Mouse (Mus musculus) ES-E14 (cell line): ENCODE measurements around the gene Dlg2. TPM values are rescaled to one million over a fixed set of nuclear protein-coding genes. Genes with fewer than 3 reads are reported as not detected.
A peak's percentile ranks its signal among the peaks of the same experiment; 100 is the strongest.

Source experiments
- DNase-seq: peaks from one replicate; pipeline ENCODE4 v3.0.0-alpha.2; 2013; ENCODE audit warnings: low read depth, low spot score
- H3K27ac ChIP-seq: 2 replicates; pipeline ENCODE4 v1.5.1; 2012; ENCODE audit warnings: low read depth, mild to moderate bottlenecking, low read length, moderate library complexity, mixed read lengths; ENCODE audit not compliant: poor library complexity, insufficient read depth, severe bottlenecking
- H3K36me3 ChIP-seq: 2 replicates; pipeline ENCODE4 v1.6.1; 2012; ENCODE audit warnings: mild to moderate bottlenecking, low read length, moderate library complexity, mixed read lengths; ENCODE audit not compliant: control insufficient read depth, poor library complexity, insufficient read depth, severe bottlenecking
- H3K4me1 ChIP-seq, 2 experiments: fragments of 150-350 bp in 1 of 2; sonication (generic) in 1 of 2; 2 replicates each; pipeline ENCODE4 v1.6.1; 2012; ENCODE audit warnings: low read length in 2 of 2, mild to moderate bottlenecking in 1 of 2, mixed read lengths in 1 of 2; ENCODE audit not compliant: control insufficient read depth in 2 of 2, insufficient read depth in 2 of 2, poor library complexity in 1 of 2
- H3K4me3 ChIP-seq, 2 experiments: fragments of 150-350 bp in 1 of 2; sonication (generic) in 1 of 2; 2 replicates each; pipeline ENCODE4 v1.5.1; 2012; ENCODE audit warnings: low read length in 2 of 2, low read depth in 1 of 2, mild to moderate bottlenecking in 1 of 2, mixed read lengths in 1 of 2; ENCODE audit not compliant: insufficient read depth in 1 of 2, poor library complexity in 1 of 2, severe bottlenecking in 1 of 2
- H3K9ac ChIP-seq: 2 replicates; pipeline ENCODE4 v1.6.1; 2012; ENCODE audit warnings: low read depth, mild to moderate bottlenecking, low read length, mixed read lengths; ENCODE audit not compliant: poor library complexity, insufficient read depth, severe bottlenecking
- H3K9me3 ChIP-seq: fragments of 150-350 bp; sonication (generic); 2 replicates; pipeline ENCODE4 v1.6.1; 2012; ENCODE audit warnings: low read depth, mild to moderate bottlenecking, low read length; ENCODE audit not compliant: control insufficient read depth, insufficient read depth
- CHD2 ChIP-seq: IDR thresholded peaks from 2 replicates; pipeline ENCODE4 v1.6.1; 2014; ENCODE audit warnings: mild to moderate bottlenecking, low read depth, low read length, inconsistent platforms
- HCFC1 ChIP-seq: IDR thresholded peaks from 2 replicates; pipeline ENCODE4 v1.6.1; 2012; ENCODE audit warnings: low read length, inconsistent platforms, borderline replicate concordance; ENCODE audit not compliant: insufficient read depth
- MAFK ChIP-seq: IDR thresholded peaks from 2 replicates; pipeline ENCODE4 v1.6.1; 2014; ENCODE audit warnings: mild to moderate bottlenecking, low read depth, low read length, inconsistent platforms; ENCODE audit not compliant: insufficient read depth
- ZC3H11A ChIP-seq: IDR thresholded peaks from 2 replicates; pipeline ENCODE4 v1.6.1; 2012; ENCODE audit warnings: low read depth, mild to moderate bottlenecking, inconsistent platforms, low read length, borderline replicate concordance
- ZNF384 ChIP-seq: IDR thresholded peaks from 2 replicates; pipeline ENCODE4 v1.6.1; 2012; ENCODE audit warnings: low read depth, low read length, inconsistent platforms
- in situ Hi-C, 2 experiments: fragments of 600-800 bp; cut with MboI; formaldehyde crosslinking; loops; one replicate each; pipeline ENCODE4 v1.15.1; 2025; ENCODE audit warnings: low sequenced_read_pairs in 2 of 2, inconsistent platforms in 1 of 2; ENCODE audit not compliant: unreplicated experiment in 2 of 2
- total RNA-seq: library from RNA; depleted of rRNA; stranded (reverse); fragments of 300-350 nt; gene quantifications from 2 replicates; pipeline ENCODE4 v1.2.3, GENCODE M21; 2012

Gene Dlg2
- total RNA-seq, 1 experiment, result 0.13 TPM

GRCm38 (mm10) chr7:90947073-90947472 lies 470.6 kb downstream of the Dlg2 start:
- Histone ChIP-seq H3K36me3 (no peaks in the 10 kb centered on the region), H3K9ac (no peak overlapping the region), H3K4me3 (no peak overlapping the region), H3K9me3 (no peaks in the 10 kb centered on the region), H3K4me1 (no peaks in the 10 kb centered on the region), H3K27ac (no peak overlapping the region)
- no peak for DNase-seq
- in situ Hi-C loops, result no loop called here
- TF ChIP-seq MAFK, result no peak
- no peak for TF ChIP-seq HCFC1
- TF ChIP-seq ZC3H11A, result no peak
- no peak for TF ChIP-seq CHD2
- no peak for TF ChIP-seq ZNF384

DNA sequence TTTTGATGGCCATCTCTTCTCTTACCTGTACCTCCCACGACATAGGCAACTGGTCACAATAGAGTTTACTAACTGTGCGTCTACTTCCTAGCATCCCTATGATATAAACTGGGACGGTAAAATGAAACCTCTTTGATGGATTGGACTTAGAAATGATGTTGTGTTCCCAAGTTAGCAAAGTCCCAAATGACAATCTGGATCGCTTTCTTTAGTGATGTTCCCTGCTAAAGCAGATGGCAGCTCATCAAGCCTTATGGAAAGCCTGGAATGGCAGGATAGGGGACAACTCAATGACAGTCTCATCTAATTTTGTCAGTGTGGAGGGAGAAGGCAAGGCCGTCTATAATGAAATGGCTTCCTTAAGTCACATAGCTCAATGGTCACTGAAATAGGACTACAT lies 472.7 kb downstream of the Dlg2 start:
- no peak overlapping the region for H3K4me3 ChIP-seq
- H3K27ac ChIP-seq, result no peak overlapping the region
- no peaks in the 10 kb centered on the region for H3K4me1 ChIP-seq
- TF ChIP-seq ZC3H11A (no peak), HCFC1 (no peak), MAFK (no peak), ZNF384 (no peak), CHD2 (no peak)
- no peak for DNase-seq
- in situ Hi-C loops, result no loop called here
- H3K36me3 ChIP-seq, result no peaks in the 10 kb centered on the region
- H3K9ac ChIP-seq, result no peak overlapping the region
- no peaks in the 10 kb centered on the region for H3K9me3 ChIP-seq

DNA sequence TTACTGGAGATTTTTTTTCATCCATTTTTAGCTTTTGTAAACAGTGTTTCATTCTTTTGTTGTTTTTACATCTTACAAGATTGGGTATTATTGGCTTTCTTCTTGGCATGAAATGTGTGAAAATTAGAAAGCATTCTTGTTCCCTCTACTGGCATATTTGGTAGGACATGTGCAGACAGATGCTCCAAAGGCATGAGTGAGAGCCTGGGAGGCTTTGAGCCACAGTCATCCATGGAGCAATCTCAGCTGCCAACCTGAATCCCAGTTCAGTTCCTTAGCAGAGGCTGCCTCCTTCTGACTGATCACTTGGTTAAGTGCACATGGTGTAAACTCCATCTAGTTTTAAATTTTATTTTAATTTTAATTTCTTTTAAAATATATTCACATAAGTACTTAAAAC lies 500.8 kb downstream of the Dlg2 start:
- DNase-seq, result no peak
- no peak for TF ChIP-seq ZNF384
- TF ChIP-seq HCFC1, result no peak
- no peak for TF ChIP-seq CHD2
- no peak for TF ChIP-seq MAFK
- TF ChIP-seq ZC3H11A, result no peak
- no peak overlapping the region for H3K27ac ChIP-seq
- no peak overlapping the region for H3K4me3 ChIP-seq
- in situ Hi-C loops, result no loop called here
- no peak overlapping the region for H3K9ac ChIP-seq
- H3K36me3 ChIP-seq, result no peaks in the 10 kb centered on the region
- H3K9me3 ChIP-seq, result no peaks in the 10 kb centered on the region
- no peaks in the 10 kb centered on the region for H3K4me1 ChIP-seq

GRCm38 (mm10) chr7:90982069-90982468 lies 505.6 kb downstream of the Dlg2 start:
- in situ Hi-C loops, result no loop called here
- Histone ChIP-seq H3K9ac (no peak overlapping the region), H3K27ac (no peak overlapping the region), H3K4me3 (no peak overlapping the region), H3K4me1 (no peaks in the 10 kb centered on the region), H3K9me3 (no peaks in the 10 kb centered on the region), H3K36me3 (no peaks in the 10 kb centered on the region)
- peak; percentile 17 for DNase-seq
- TF ChIP-seq MAFK, result no peak
- TF ChIP-seq ZNF384, result no peak
- no peak for TF ChIP-seq ZC3H11A
- TF ChIP-seq CHD2, result no peak
- no peak for TF ChIP-seq HCFC1

DNA sequence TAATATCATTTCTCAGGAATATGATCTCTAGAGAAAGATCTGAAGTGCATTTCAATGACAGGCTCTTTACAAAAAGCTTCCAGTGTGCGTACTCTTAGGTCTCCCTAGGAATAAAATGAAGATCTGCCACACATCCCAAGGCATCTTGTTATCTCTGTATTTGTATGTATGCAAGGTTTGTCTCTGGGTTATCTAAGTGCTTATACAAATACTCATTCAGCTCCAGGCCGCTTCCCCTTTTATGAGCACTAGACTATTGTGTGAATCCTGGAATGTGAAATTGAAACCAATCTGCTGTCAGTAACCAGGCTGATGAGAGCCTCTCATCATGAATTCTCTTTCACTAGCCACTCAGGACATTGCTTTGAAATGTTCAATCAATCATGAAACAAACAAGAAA lies 534.2 kb downstream of the Dlg2 start:
- H3K4me1 ChIP-seq, result no peaks in the 10 kb centered on the region

More for the DNA sequence above, 534.2 kb downstream of the Dlg2 start:
- in situ Hi-C loops, result no loop called here
- no peak for TF ChIP-seq MAFK
- TF ChIP-seq HCFC1, result no peak
- no peak for TF ChIP-seq CHD2
- TF ChIP-seq ZNF384, result no peak
- TF ChIP-seq ZC3H11A, result no peak
- no peaks in the 10 kb centered on the region for H3K9me3 ChIP-seq
- no peak for DNase-seq
- H3K27ac ChIP-seq, result no peak overlapping the region
- H3K4me3 ChIP-seq, result no peak overlapping the region
- no peak overlapping the region for H3K9ac ChIP-seq
- no peaks in the 10 kb centered on the region for H3K36me3 ChIP-seq
